Mouse (Mus musculus) embryonic stem cell, embryonic (primary cell): ENCODE measurements around the gene Olfr1252.

Experiments
- CTCF ChIA-PET, 4 experiments: fragments of 300-600 bp in 2 of 4; fragments of 350-600 bp in 2 of 4; sonication (Branson Sonifier 250); formaldehyde crosslinking; loops; one replicate each; lab custom pipeline; 2022; ENCODE audit warnings: inconsistent platforms in 2 of 4; lab: Charles Lee
- POLR2A ChIA-PET, 4 experiments: fragments of 300-600 bp in 2 of 4; fragments of 350-600 bp in 2 of 4; sonication (Branson Sonifier 250); formaldehyde crosslinking; loops; one replicate each; lab custom pipeline; 2022; ENCODE audit warnings: antibody characterized with exemption in 4 of 4, inconsistent platforms in 1 of 4; lab: Charles Lee

The Olfr1252 gene

GRCm38 (mm10) chr2:89724912-89725311, at the start of gene Olfr1252:
Gene Olfr1252 (minus strand): TSS chr2:89725012.
- CTCF ChIA-PET: no interaction called here
- POLR2A ChIA-PET: no interaction called here

DNA sequence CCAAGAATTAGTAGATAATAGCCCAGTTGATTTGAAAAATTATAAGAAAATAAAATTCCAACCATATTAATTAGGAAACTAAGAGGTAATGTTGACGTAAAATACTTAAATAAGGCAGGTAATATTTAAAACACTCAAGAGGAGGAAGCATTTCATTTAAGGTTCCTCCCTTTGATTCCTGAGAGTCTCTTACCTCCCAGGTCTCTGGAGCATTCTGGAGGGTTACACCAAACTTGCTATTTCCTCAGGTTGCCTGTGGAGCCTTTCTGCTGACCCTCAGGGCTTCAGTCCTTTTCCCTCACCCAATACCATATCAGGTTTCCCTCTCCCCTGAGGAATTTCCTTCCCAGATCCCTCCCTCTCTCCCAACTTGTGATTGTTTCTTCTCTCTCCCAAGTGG, 32.2 kb upstream of the Olfr1252 start, which contains the start of gene Olfr1253:
TSS of gene Olfr1253 (minus strand) at position 101 of the 400 bp plus-strand sequence.
- CTCF ChIA-PET: no interaction called here
- POLR2A ChIA-PET: no interaction called here

GRCm38 (mm10) chr2:89691980-89692379, 32.8 kb downstream of the Olfr1252 start:
- ChIA-PET CTCF (no interaction called here), POLR2A (no interaction called here)

- CTCF ChIA-PET: no interaction called here
These were observed 53.0 kb downstream of the Olfr1252 start, which contains the start of gene Olfr1251 for GRCm38 (mm10) chr2:89671836-89672235. Gene Olfr1251 (minus strand): TSS chr2:89671936.

More at GRCm38 (mm10) chr2:89671836-89672235, 53.0 kb downstream of the Olfr1252 start, which contains the start of gene Olfr1251:
- POLR2A ChIA-PET: no interaction called here
